Mouse (Mus musculus) ovary, postnatal 36 days (tissue): ENCODE measurements at regions not wholly inside any gene's neighbourhood (a gene's known extent, or its start where the extent isn't known, plus 50 kb on each side); places are given as distances from the start of the nearest gene placed in this dataset.
A peak's percentile ranks its signal among the peaks of the same experiment; 100 is the strongest.

Experiments used
- DNase-seq: peaks from one replicate; pipeline ENCODE4 v3.0.0; 2022; ENCODE audit warnings: low spot score, mixed read lengths

DNA sequence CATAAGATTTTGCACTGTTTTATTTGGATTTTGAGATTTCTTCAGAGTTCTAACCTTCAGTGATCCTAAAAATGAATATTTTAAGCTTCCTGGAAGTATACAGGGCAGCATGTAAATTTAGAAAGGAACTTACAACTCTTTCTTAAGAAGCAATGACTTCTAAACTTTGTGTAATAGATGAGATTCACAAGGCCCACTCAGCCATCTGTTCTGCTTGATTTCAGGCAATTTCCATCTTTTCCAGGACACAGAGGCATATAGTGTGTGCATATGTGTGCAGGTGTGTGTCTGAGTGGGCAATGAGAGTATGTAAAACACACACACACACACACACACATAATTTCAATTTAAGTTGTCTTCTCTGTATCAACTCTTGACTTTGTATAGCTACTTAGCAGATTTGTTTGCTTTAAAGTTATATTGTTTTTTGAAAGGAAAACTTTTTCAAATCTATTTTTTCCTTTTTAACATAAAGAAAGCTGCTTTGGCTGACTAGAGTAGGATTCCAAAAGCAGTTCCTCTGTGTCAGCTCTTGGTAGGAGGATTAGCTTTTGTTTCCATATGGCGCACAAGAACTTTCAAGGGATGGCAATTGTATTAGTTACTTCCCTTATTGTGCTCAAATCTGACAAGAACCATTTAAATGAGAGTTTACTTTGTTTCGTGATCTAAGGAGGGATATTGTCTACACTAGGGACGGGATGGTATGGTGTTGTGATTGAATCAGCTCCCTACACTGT is 387.6 kb downstream of the D3Ertd751e start:
- no peak for DNase-seq

GRCm38 (mm10) chr3:42132322-42132721 is 389.9 kb downstream of the D3Ertd751e start:
- DNase-seq = no peak

DNA sequence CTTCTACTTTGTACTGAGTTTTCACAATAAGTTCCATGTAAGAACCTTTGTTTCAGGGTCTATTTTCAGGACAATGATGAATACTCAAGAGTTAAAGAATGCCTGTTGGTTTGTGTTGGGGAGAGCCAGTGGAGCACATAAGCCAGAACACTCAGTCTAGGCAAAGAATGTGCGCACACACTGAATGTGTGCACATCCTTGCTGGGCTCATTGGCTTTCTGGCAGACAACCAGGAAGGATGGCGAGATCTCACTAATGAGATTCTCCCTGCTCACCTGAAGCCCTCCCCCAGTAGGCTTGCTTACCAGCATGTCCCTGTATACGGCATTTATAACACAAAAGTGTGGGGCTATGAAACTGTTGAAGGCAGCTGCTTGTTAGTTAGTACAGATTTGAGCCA is 411.0 kb downstream of the D3Ertd751e start:
- DNase-seq = no peak

- DNase-seq = no peak
Measured at GRCm38 (mm10) chr3:42154909-42155308, 412.5 kb downstream of the D3Ertd751e start.

DNA sequence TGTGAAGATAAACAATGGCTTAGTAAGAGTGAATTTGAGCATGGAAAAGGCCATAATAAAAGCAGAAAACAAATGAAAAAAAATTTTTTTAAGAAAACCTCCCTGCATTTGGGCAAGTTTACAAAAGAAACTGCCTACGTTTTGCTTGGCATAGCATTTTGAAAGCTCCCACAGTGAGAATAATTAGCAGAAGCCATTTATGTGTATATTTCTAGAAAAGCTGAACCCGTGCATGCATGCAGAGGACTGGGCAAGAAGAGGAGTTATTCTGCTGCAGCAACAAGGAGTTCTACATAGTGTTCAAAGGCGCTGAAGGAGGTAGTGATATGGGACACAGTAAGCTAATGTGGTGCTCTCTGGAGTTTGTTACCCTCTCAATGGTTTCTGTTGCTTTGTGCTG is 421.3 kb downstream of the D3Ertd751e start:
- DNase-seq = no peak

DNA sequence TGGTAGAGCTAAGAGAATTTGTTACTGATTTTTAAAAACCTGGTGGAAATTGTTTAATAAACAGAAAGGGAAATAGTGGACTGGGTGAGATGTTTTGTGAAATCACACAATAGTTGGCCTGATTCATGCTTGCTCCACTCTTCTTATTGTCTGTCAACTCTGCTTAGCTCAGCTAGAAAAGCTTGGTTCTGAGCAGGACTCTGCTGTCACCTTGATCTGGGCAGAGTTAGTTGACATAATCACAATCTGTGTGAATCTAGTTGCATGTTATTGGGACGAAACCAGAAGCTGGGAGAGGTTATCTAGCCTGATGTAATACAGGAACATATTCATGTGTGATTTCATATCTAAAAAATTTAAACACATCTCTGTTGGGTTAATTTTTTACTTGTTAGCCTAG is 456.8 kb downstream of the D3Ertd751e start:
- DNase-seq = no peak

DNA sequence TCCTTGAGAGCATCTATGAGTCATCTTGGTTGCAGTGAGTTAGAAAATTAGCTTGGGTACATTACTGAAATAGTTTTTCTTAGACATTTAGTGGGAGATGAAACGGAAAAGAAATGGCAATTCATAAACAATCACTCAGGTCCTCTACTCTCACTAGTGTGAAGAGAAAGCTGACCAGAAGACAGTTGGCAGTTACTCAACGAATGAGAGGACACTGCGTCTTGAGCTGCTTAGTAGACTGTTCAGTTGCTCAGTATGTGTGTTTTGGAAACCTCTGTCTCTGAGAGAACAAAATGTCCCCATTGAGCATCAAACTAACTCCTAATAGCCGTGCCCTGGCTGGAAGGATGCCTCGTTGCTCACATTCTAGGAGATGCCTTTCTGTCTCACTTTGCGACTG is 459.0 kb downstream of the D3Ertd751e start:
- DNase-seq = no peak

DNA sequence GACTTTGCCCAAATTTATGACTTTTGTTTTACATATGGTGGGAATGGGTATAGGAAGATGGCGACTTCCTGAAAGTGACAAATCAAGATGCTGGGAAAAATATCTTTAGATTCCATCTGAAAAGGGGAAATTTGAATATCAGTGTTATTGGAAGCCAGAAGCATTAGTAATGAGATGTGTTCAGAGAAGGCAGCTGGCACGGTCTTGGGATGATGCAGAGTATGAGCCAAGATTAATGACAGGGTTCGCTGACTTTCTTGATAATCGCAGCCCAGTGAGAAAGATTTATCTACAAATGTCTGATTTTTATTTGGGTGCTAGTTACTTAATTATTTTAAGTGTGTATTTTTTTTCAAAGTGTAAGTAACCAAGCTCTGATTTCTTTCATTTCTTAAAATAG is 463.2 kb downstream of the D3Ertd751e start:
- DNase-seq = no peak

DNA sequence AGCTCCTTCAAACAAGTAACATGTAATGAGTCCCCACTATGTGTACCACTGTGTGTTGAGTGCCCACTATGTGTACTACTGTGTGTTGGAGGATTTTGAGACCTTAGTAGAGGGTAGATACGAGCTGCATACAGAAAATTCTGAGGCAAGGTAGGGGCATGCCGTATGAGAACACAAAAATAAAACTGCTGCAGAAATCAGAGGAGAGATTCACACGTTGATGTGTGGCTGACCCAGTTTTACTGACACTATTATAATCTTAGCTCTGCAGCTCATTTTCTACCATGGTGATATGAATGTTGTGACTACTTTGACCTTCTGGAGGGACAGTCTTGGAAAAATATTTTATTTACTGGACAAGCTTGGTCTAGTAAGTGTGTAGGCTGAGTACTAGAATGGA is 469.0 kb downstream of the D3Ertd751e start:
- DNase-seq = no peak

DNA sequence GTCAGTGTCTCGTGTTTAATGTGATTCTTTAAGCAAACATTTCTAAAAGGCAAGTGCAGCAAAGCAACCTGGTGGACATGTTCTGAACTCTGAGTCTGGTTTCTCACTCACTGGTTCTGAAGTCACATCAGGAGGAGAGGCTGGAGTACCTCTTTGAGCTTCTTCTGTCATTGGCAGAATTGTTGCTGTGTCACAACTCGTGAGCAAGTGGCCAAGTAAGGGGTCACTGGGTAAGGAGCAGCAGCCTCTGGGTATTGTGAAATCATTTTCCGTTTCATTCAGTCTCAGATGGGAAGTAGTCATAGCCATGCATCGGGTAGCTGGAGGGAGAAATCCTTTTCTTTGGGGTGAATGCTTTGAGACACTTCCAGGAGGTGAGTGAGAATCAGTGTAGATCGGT is 470.0 kb downstream of the D3Ertd751e start:
- peak; percentile 4 for DNase-seq

DNA sequence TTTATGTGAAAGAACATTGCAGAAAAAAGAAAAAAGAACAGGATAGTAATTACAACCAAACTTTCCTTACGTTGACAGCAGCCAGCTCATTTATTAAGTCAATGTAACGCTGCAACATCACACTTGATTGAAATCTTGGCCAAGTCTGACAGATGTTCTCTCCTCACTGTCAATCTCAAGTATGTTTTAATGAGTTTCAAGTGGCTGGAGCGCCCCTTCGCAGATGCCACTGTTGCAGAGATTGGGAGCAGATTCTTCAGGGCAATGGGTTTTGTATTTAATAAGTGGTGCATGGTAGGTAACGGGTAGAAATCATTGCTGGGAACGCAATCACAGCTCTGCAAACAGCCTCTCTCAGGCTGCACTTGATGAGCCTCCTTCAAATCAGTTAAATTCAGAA is 470.8 kb downstream of the D3Ertd751e start:
- DNase-seq = no peak

GRCm38 (mm10) chr3:42214624-42215276 is 472.3 kb downstream of the D3Ertd751e start:
- no peak for DNase-seq

DNA sequence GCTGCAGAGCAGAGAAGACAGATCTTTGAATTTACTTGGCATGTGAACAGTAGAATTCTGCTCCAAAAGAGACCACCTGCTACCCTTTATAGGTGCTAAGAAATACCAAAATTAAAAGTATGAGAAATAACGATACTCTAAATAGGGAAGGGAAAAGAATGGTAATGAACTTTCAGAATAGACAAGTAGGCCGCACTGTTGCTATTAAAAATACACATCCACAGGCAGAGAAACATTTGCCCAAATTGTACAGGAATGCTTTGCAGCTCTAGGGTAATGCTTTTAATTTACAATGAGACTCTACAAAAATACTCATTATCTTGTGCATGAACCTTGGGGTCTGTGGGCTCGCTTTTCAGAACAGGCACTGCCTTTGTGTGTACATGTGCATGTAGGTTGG is 476.3 kb downstream of the D3Ertd751e start:
- DNase-seq = no peak

- DNase-seq = no peak
Measured at GRCm38 (mm10) chr3:42227679-42228398, 485.4 kb downstream of the D3Ertd751e start.

DNA sequence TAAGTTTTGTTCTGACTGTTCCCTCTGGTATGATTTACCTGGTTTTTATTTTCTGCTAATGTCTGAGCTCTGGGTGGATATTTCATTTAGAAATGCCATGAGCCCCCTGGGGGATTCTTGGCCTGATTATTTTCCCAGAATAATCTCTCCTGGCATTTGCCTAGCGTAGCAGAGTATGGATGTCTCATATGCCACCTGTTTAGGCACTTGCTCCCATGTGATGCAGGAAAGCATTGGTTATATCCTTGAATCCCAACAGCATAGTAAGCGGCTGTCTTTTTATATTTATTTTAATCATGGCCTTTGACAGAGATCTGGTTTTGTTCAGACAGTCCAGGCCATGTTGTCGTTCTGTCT is 486.0 kb downstream of the D3Ertd751e start:
- no peak for DNase-seq

- DNase-seq = no peak
Measured at GRCm38 (mm10) chr3:42232268-42232667, 489.9 kb downstream of the D3Ertd751e start.

GRCm38 (mm10) chr3:42233756-42234155 is 491.3 kb downstream of the D3Ertd751e start:
- DNase-seq = no peak

DNA sequence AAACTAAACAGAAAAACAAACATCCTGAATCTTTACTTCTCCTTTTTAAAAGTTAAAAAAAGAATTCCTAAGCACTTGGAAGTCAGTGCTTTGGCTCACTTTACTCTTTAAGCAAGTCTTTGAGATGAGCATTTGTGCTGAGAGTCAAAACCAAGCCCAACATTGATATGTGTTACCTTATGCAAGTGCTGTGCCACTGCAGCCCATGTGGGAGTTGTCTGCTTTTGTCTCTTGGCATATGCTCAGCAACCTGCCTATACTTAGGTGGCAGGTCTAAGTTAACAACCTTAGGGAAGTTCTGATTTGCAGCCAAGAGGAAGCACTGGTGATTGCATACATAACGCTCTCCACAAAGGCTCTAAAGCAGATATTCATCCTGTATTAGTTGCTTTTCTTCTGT is 493.1 kb downstream of the D3Ertd751e start:
- no peak for DNase-seq
